Mouse (Mus musculus) gastrocnemius, postnatal 4 days (tissue): Measurements from ENCODE around the gene 4930555G01Rik. TPM values are rescaled to one million over a fixed set of nuclear protein-coding genes. Genes with fewer than 3 reads are reported as not detected.
"Not testable (repeated sequence)": the region's sequence is repeated elsewhere in the genome, so short reads cannot be mapped to it uniquely, and the experiment has no call there.

ENCODE experiments used
- DNase-seq, 2 experiments: peaks; one replicate each; pipeline ENCODE4 v3.0.0; 2021 to 2022; ENCODE audit warnings: low spot score in 2 of 2, mixed read lengths in 2 of 2
- long read RNA-seq, 2 experiments: library from polyadenylated mRNA; stranded (forward); transcript quantifications; one replicate each; pipeline ENCODE4 v2.0.0; 2021
- total RNA-seq, 2 experiments: library from RNA; stranded (reverse); gene quantifications; 2 replicates each; pipeline ENCODE4 v1.2.3; 2021

Gene 4930555G01Rik
- not detected for total RNA-seq
- long read RNA-seq, experiment 1 = 0 reads
- long read RNA-seq, experiment 2 = 0 reads

GRCm38 (mm10) chr14:5050329-5050728, at the start of gene 4930555G01Rik:
Gene 4930555G01Rik (plus strand): TSS chr14:5050629.
- not testable (repeated sequence) for DNase-seq

- not testable (repeated sequence) for DNase-seq
Observed at GRCm38 (mm10) chr14:5015591-5015990, 34.8 kb upstream of the 4930555G01Rik start, which contains the start of gene Gm3298. Gene Gm3298 (plus strand): TSS chr14:5015891.

GRCm38 (mm10) chr14:5070611-5071490, 20.4 kb downstream of the 4930555G01Rik start, which contains the start of gene Gm8281:
Gene Gm8281 (plus strand): TSS chr14:5071040.
- DNase-seq = not testable (repeated sequence)

Other genes starting within 250 kb of the 4930555G01Rik start
- not detected for gene Gm3269, start 212.5 kb upstream of the 4930555G01Rik start, total RNA-seq
- gene Gm3264, start 195.1 kb upstream of the 4930555G01Rik start, total RNA-seq = 1 to 10 TPM; 6.1 to 8.6 TPM
- not detected for gene Gm3278, start 158.2 kb upstream of the 4930555G01Rik start, total RNA-seq
- not detected for gene Gm8297, start 66.7 kb upstream of the 4930555G01Rik start, total RNA-seq
- not detected for gene Gm3298, start 34.7 kb upstream of the 4930555G01Rik start, total RNA-seq
- under 1 TPM; 0.74 to 0.78 TPM for gene Gm8281, start 20.4 kb downstream of the 4930555G01Rik start, total RNA-seq
- gene Gm8279, start 80.9 kb downstream of the 4930555G01Rik start, total RNA-seq = not detected
- not detected for gene Gm3317, start 113.9 kb downstream of the 4930555G01Rik start, total RNA-seq
- gene Gm8271, start 135.2 kb downstream of the 4930555G01Rik start, total RNA-seq = not detected
- gene Gm3526, start 210.0 kb downstream of the 4930555G01Rik start, total RNA-seq = not detected